Mouse (Mus musculus) 3T3-L1 (cell line): ENCODE results near the gene Gpnmb.

Source experiments
- DNase-seq: peaks from one replicate; pipeline ENCODE4 v3.0.0-alpha.2; 2015; ENCODE audit warnings: low read depth, low spot score

The Gpnmb gene

GRCm38 (mm10) chr6:49031230-49031629 is 5.1 kb upstream of the Gpnmb start:
- no peak for DNase-seq

- no peak for DNase-seq
Observed at GRCm38 (mm10) chr6:49032783-49033182, 3.6 kb upstream of the Gpnmb start.

- DNase-seq, result no peak
Observed at GRCm38 (mm10) chr6:49037268-49037662, 919 bp downstream of the Gpnmb start.

DNA sequence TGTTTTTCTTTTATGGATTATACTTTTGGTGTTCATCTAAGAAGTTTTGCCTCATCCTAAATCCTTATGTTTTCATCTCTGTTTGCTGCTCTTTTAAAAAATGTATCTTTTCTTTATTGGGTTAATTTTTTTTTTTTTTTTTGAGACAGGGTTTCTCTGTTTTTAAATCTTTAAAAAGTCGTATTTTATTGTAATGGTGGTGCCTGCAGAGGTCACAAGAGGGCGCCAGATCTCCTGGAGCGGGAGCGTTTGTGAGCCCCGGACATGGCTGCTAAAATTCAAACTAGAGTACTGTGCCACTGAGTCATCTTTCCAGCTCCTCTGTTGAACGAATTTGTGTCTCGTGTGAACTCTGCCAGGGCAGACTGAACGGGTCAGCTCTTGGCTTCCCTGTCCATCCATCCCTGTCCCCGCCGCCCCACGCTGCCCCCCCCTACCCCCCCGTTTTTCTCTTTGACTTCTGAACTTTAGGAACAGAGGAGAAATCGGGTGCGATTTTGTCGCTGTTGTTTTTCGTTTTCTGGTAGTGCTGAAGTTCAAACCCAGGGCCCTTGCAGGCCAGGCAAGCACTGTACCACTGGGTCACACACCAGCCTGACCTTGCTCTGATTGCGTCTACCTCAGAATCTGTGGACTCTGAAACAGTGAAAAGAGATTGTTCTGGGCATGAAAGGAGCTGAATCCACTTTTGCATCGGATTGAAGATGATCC is 3.3 kb downstream of the Gpnmb start:
- DNase-seq, result peak; percentile 88

- DNase-seq, result no peak
Observed at GRCm38 (mm10) chr6:49046502-49046901, 10.2 kb downstream of the Gpnmb start.

DNA sequence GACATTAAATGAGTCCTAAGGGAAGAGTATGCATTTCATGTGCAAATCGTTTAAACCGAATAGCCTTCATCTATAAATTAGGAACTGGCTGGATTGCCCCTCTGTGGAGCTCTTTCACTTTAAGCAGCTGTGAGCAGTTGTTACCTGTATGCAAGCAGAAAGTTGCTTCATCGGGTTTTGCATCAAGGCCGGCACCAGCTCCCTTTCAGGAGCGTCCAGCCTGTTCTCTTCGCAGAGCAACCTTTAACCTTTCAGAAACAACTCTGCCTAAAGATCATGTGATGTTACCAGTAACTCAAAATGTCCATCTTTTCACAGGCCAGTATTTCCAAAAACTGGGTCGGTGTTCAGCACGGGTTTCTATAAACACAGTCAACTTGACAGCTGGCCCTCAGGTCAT is 10.6 kb downstream of the Gpnmb start:
- no peak for DNase-seq

- no peak for DNase-seq
Observed at GRCm38 (mm10) chr6:49047848-49048247, 11.5 kb downstream of the Gpnmb start.

DNA sequence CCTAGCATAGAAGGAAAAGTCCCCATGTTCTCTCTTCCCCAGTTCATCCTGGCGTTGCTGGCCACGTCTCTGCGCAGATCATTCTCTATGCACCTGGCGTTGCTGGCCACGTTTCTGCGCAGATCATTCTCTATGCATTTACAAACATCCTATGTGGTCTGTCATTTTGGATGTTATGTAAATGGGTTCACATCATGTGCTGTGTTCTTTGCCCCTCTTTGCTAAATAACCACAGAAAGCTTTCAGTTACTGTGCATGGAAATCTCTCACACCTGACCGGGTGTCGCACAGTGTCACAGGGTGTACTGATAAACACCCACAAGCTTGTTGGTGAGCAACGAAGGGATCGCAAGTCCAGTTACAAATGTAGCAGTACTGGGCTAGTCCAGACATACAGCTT is 12.0 kb downstream of the Gpnmb start:
- DNase-seq, result no peak

DNA sequence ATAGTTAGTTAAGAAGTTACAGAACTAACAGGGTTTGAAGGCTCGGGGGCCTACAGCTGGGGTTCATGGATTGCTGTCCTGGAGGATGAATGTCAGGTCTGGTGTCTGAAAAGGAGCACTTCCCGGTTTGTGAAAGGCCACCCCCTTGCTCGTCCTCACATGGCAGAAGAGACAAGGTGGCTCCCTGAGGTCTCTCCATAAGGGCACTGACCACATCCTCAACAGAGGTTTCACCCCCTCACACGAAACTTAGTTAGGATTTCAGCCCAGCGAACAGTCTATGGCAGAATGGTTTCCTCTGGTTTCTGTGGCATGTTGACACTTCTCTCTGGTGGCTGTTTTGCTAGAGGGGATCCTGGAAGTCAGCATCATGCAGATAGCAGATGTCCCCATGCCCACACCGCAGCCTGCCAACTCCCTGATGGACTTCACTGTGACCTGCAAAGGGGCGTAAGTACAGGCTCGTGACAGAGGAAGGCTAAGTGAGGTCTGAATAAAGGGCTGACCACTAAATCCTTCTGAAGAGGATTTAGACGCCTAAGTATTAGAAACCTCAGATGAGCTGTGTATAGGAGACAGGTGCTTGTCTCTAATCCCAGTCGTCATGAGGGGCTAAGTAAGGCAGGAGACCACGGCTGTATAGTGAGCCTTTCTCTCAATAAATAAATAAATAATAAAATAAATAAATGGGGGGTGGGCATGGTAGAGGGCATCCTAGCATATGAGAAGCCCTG is 14.5 kb downstream of the Gpnmb start:
- no peak for DNase-seq

DNA sequence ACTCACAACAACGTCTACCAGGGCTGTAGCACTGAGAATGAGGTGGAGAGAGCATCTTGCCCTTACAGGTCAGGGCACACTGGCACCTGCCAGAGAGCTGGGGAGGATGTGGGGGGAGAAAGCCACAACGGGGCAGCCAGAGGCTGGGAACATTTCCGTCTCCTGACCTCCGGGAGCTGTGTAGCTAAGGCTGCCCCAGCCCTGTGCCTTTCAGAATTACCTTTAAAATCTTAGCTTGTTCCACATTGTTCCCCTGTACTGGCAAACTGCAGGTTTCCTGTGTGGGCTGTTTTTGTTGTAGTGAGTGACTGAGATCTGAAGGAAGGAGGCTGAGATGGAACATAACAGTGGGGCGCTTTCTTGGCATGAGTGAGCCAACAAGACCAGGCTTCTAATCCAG is 15.8 kb downstream of the Gpnmb start:
- DNase-seq, result no peak

- no peak for DNase-seq
Observed at GRCm38 (mm10) chr6:49055256-49055733, 18.9 kb downstream of the Gpnmb start.

DNA sequence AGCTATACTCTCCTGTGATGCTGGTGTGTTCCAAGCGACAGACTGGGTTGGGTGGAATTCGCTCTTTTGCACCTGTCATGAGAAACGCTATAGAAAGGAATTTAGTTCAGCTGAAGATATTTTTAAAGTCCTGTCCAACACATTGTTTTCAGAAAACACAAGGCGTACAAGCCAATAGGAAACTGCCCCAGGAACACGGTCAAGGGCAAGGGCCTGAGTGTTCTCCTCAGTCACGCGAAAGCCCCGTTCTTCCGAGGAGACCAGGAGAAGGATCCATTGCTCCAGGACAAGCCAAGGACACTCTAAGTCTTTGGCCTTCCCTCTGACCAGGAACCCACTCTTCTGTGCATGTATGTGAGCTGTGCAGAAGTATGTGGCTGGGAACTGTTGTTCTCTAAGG is 19.7 kb downstream of the Gpnmb start:
- DNase-seq, result no peak

- DNase-seq, result peak; percentile 86
Observed at GRCm38 (mm10) chr6:49057053-49058021, 21.0 kb downstream of the Gpnmb start.

DNA sequence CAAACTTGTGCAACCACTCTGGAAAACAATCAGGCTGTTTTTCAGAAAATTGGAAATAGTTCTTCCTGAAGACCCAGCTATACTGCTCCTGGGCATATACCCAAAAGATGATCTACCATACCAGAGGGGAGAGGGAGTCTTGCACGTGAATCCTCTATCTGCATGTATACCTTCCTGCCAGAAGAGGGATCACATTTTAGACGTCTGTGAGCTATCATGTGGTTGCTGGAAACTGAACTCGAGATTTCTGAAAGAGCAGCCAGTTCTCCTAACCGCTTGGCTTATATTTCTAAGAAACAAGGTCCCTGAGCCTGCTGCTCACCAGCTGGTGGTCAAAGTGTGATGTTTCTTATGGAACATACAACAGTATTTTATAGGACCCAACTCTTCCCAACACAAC is 32.0 kb downstream of the Gpnmb start:
- DNase-seq, result no peak

DNA sequence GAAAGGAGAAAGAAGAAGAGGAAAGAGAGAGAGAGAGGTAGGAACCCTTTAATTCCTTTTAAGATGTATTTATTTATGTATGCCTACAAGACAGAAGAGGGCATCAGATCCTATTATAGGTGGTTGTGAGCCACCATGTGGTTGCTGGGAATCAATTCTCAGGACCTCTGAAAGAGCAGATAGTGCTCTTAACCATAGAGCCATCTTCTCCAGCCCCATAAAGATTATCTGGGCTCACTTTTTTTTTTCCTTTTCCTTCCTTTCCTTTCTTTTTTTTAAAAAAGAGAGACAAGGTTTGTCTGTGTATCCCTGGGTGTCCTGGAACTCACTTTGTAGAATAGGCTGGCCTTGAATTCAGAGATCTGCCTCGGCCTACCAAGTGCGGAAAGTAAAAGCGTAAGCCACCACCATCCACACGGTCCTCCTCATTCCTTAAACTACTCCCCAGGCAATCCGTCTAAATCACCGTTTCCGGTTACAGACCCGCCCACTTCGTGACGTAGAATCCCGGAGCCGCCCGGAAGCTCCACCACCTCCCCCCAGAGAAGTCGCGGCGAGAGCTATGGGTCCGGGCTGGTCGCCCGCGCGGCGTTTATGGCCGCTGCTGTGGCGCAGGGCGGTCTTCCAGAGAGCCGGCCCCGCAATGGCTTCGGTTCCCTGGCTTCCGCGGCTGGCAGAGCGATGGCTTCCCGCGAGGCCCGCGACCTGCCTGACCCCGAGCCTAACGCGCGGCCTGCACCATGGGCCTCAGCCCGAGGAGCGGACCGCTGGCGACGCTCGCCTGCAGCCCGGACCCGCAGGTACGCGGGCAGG is 37.2 kb downstream of the Gpnmb start, which contains the start of gene Malsu1:
Gene Malsu1, plus strand, starts transcription at position 492 of the 813 bp plus-strand sequence.
- peak; percentile 98 for DNase-seq

GRCm38 (mm10) chr6:49074117-49074490 is 37.8 kb downstream of the Gpnmb start:
- DNase-seq, result peak; percentile 57

- peak; percentile 29 for DNase-seq
Observed at GRCm38 (mm10) chr6:49077894-49078293, 41.5 kb downstream of the Gpnmb start.

- no peak for DNase-seq
Observed at GRCm38 (mm10) chr6:49079313-49079712, 43.0 kb downstream of the Gpnmb start.

- no peak for DNase-seq
Observed at GRCm38 (mm10) chr6:49083008-49083407, 46.7 kb downstream of the Gpnmb start.

- no peak for DNase-seq
Observed at GRCm38 (mm10) chr6:49094968-49095367, 58.6 kb downstream of the Gpnmb start.

GRCm38 (mm10) chr6:49096421-49096820 is 60.1 kb downstream of the Gpnmb start:
- DNase-seq, result peak; percentile 99
